Mouse (Mus musculus) kidney, adult 2 months (tissue): ENCODE measurements around the gene Slc39a11. TPM values are rescaled to one million over a fixed set of nuclear protein-coding genes. Genes with fewer than 3 reads are reported as not detected.

Experiments used
- DNase-seq: peaks from one replicate; pipeline ENCODE4 v3.0.0; 2021
- H3K27ac ChIP-seq: fragments of 200-500 bp; 2 replicates; pipeline ENCODE4 v1.5.1; 2012; ENCODE audit warnings: low read depth, low read length, control low read depth, inconsistent platforms; ENCODE audit not compliant: insufficient read depth
- H3K27me3 ChIP-seq: fragments of 200-500 bp; replicated peaks from 2 replicates; pipeline ENCODE4 v1.6.1; 2012; ENCODE audit warnings: mild to moderate bottlenecking, moderate library complexity, low read length, inconsistent platforms; ENCODE audit not compliant: control insufficient read depth, insufficient read depth
- H3K36me3 ChIP-seq: fragments of 200-500 bp; 2 replicates; pipeline ENCODE4 v1.6.1; 2012; ENCODE audit warnings: mild to moderate bottlenecking, moderate library complexity, low read length, inconsistent platforms; ENCODE audit not compliant: control insufficient read depth, insufficient read depth
- H3K4me1 ChIP-seq: fragments of 200-500 bp; 2 replicates; pipeline ENCODE4 v1.6.1; 2011; ENCODE audit warnings: low read length; ENCODE audit not compliant: control insufficient read depth, insufficient read depth
- H3K4me3 ChIP-seq: fragments of 200-500 bp; 2 replicates; pipeline ENCODE4 v1.5.1; 2011; ENCODE audit warnings: mild to moderate bottlenecking, low read depth, low read length, control low read depth; ENCODE audit not compliant: insufficient read depth
- CTCF ChIP-seq: fragments of 200-500 bp; conservative IDR thresholded peaks from 2 replicates; pipeline ENCODE4 v1.5.1; 2011; ENCODE audit warnings: low read depth, mild to moderate bottlenecking, control low read depth, low read length, moderate library complexity, mixed read lengths; ENCODE audit not compliant: insufficient read depth, insufficient read length
- POLR2A ChIP-seq: fragments of 200-500 bp; IDR thresholded peaks from one replicate; pipeline ENCODE4 v1.6.1; 2011; ENCODE audit warnings: low read depth, low read length, control low read depth
- WGBS: fragments of 180-500 bp; shearing (Covaris S2); methylation state at CpG from one replicate; pipeline ENCODE4 v1.1.7; 2018; 5-methylcytosine and 5-hydroxymethylcytosine counted together
- polyA plus RNA-seq: library from polyadenylated mRNA; depleted of rRNA; stranded (reverse); fragments of >200 nt; gene quantifications from 2 replicates; pipeline ENCODE4 v1.2.3, GENCODE M21; 2012

Slc39a11 gene
- polyA plus RNA-seq, 1 experiment: 24.5 TPM

- TF ChIP-seq POLR2A (no peak), CTCF (no peak)
- H3K4me3 ChIP-seq: no peak overlapping the region
- peak; percentile 34 for DNase-seq
- no peak overlapping the region for H3K27ac ChIP-seq
- no peaks in the 10 kb centered on the region for H3K27me3 ChIP-seq
- no peaks in the 10 kb centered on the region for H3K4me1 ChIP-seq
- 69% methylated on average over 10 of the region's 10 CpGs for WGBS
- H3K36me3 ChIP-seq: no peaks in the 10 kb centered on the region
Observed at GRCm38 (mm10) chr11:113468016-113468415, 181.9 kb downstream of the Slc39a11 start.

DNA sequence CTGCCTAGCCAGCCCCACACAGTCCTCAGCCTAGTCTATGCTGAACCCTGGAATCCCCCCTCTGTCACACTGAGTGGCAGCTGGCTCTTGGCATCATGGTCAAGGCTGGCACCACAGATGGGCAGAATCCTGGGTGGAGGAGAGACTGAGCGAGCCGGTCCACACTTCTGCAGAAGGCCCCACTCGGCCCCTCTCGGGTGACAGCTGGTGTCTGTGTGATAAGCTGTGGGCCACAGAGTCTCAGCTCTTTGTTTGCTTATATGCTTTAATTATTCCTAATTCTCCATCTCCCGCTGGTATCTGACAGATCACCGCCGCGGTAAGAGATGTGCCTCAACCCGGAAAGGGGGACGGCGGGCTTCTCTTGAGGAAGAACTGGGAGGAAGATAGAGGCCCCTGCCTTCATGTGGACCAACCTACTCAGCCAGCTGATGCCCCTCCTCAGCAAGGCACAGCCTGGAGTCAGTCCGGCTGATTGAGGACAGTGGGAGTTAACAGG is 182.5 kb downstream of the Slc39a11 start:
- WGBS: 87% methylated on average over 12 of the region's 12 CpGs
- Histone ChIP-seq H3K4me1 (no peaks in the 10 kb centered on the region), H3K4me3 (no peak overlapping the region), H3K27ac (no peak overlapping the region), H3K36me3 (no peaks in the 10 kb centered on the region), H3K27me3 (no peaks in the 10 kb centered on the region)
- TF ChIP-seq POLR2A (no peak), CTCF (no peak)
- no peak for DNase-seq

DNA sequence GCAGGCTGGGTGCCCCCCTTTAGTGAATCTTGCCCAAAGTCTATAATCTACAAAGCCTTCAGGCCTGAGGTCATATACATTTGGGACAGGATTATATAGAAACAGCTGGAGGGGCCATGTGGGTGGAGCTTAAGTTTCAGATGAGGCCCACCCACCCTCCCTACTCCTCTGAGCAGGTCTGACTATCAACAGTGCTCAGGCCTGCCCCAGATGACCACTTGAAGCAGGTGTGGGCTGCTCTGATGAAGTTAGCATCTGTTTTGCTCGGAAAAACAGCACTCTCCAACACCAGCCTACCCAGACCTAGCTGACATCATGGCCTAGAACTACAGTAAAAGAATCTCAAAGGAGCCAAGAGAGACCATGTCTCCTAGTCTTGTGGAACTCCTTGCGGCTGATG is 189.8 kb downstream of the Slc39a11 start:
- WGBS: 98% methylated on average over 2 of the region's 2 CpGs
- no peak overlapping the region for H3K27ac ChIP-seq
- H3K4me1 ChIP-seq: no peaks in the 10 kb centered on the region
- DNase-seq: no peak
- TF ChIP-seq CTCF: no peak
- TF ChIP-seq POLR2A: no peak
- no peaks in the 10 kb centered on the region for H3K36me3 ChIP-seq
- no peaks in the 10 kb centered on the region for H3K27me3 ChIP-seq
- no peak overlapping the region for H3K4me3 ChIP-seq

DNA sequence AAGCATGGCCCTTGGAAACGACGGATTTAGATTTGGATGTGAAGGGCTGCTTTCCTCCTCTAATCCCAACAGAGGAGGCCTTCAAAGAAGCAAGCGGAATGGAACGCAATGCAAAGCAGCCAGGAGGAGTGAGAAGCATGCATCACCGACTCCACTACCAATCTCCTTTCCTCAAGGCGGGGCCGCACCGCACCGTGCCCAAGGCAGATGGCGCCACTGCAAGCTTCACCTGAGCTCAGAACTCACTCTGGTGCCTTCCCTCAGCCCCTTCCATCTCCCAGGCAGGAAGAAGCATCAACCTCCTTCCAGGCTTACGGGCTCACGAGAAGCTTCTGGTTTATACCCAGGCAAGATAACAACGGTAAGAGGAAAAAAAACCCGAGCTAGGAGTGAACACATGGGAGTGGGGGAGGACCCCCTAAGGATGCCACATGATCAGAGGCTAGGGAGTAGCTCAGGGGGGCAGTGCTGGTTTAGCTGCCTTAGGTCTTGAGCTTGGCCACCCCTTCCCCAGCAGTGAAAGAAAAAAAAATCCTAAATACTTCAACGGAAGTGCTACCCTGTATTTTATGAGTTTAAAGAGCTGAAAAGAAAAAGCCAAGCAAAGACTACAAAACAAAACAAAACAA is 191.2 kb downstream of the Slc39a11 start:
- Histone ChIP-seq H3K36me3 (no peaks in the 10 kb centered on the region), H3K27me3 (no peaks in the 10 kb centered on the region), H3K4me3 (no peak overlapping the region), H3K27ac (no peak overlapping the region), H3K4me1 (no peaks in the 10 kb centered on the region)
- WGBS: 46% methylated on average over 15 of the region's 15 CpGs
- TF ChIP-seq POLR2A: no peak
- peak; percentile 50 for TF ChIP-seq CTCF
- no peak for DNase-seq

- H3K36me3 ChIP-seq: no peaks in the 10 kb centered on the region
- TF ChIP-seq CTCF (no peak), POLR2A (no peak)
- H3K4me1 ChIP-seq: no peaks in the 10 kb centered on the region
- no peak overlapping the region for H3K4me3 ChIP-seq
- H3K27ac ChIP-seq: no peak overlapping the region
- DNase-seq: no peak
- 49% methylated on average over 16 of the region's 16 CpGs for WGBS
- H3K27me3 ChIP-seq: no peaks in the 10 kb centered on the region
Observed at GRCm38 (mm10) chr11:113452861-113453568, 196.9 kb downstream of the Slc39a11 start.

- WGBS: 88% methylated on average over 10 of the region's 10 CpGs
- TF ChIP-seq POLR2A: no peak
- TF ChIP-seq CTCF: no peak
- no peak for DNase-seq
- no peaks in the 10 kb centered on the region for H3K4me1 ChIP-seq
- H3K27ac ChIP-seq: no peak overlapping the region
- H3K36me3 ChIP-seq: no peaks in the 10 kb centered on the region
- H3K4me3 ChIP-seq: no peak overlapping the region
- no peaks in the 10 kb centered on the region for H3K27me3 ChIP-seq
Observed at GRCm38 (mm10) chr11:113451301-113451700, 198.6 kb downstream of the Slc39a11 start.

DNA sequence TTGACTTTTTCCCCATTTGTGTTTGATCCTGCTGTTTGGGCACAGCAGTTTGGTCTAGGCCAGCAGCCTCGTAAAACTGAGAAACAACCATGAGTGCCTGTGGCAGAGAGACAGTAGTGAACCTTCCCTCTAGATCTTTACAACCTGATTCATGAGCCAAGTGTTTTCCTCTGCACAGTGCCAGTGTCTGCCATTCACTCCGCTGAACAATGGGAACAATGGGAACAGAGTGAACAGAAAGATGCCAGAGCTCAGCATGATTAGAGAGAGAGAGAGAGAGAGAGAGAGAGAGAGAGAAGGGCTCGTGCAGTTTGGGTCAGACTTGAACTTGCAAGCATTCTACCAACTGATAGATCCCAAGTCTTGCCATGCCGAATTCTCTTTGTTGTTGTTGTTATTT is 199.2 kb downstream of the Slc39a11 start:
- WGBS: 93% methylated on average over 4 of the region's 4 CpGs
- no peak for DNase-seq
- H3K4me3 ChIP-seq: no peak overlapping the region

More for the DNA sequence above, 199.2 kb downstream of the Slc39a11 start:
- Histone ChIP-seq H3K27ac (no peak overlapping the region), H3K27me3 (no peaks in the 10 kb centered on the region), H3K4me1 (no peaks in the 10 kb centered on the region), H3K36me3 (no peaks in the 10 kb centered on the region)
- no peak for TF ChIP-seq POLR2A
- no peak for TF ChIP-seq CTCF
